Mouse (Mus musculus) adrenal gland, postnatal 0 days (tissue): Measurements from ENCODE around the gene Gimap1. TPM values are rescaled to one million over a fixed set of nuclear protein-coding genes. Genes with fewer than 3 reads are reported as not detected.

ENCODE experiments used
- polyA plus RNA-seq: library from polyadenylated mRNA; unstranded; fragments of >200 nt; fragmentation: Nextera tagmentation; extraction: Ambion mirVana; gene quantifications from 2 replicates; pipeline ENCODE4 v1.2.1, GENCODE M21; 2015

The Gimap1 gene
- polyA plus RNA-seq: 7.9 and 12.5 TPM in 2 replicates

DNA sequence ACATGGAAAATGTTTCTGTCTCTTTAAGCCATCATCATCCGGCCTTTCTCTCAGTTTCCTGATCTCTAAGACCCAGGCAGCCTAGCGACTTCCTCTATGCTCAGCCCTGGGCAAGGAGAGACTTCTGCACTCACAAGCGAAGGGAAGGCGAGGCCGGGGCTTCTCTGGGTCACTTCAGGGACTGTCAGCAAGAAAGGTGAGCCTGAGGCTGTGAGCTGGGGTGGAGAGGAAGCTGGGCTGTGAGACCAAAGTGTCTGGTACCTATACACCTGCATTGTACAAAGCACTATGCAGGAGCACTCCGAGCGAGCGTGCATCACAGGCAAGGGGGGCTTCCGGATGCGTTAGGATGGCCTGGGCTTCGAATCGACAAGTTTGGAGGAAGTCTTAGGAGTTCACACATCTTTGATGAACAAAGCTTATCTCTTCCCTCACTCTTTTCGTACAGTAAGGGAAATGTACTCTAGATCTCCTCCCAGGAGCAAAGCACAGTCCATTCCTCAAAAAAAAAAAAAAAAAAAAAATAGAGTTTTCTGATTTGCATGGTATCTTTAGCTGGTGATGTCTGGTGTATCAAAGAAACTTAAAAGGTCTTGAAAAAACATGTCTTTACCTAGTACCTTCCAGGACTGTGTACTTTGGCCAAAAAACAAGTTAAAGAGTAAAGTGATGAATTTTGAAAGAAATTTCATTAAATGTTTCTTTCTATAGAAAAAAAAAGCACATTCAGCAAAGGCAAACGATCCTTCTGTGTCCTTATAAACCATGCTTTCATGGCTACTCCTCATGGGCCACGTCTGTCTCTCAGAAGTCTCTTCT, at the start of gene Gimap1:
Gimap1 (plus strand) TSS at position 94 of the 819 bp plus-strand sequence.

DNA sequence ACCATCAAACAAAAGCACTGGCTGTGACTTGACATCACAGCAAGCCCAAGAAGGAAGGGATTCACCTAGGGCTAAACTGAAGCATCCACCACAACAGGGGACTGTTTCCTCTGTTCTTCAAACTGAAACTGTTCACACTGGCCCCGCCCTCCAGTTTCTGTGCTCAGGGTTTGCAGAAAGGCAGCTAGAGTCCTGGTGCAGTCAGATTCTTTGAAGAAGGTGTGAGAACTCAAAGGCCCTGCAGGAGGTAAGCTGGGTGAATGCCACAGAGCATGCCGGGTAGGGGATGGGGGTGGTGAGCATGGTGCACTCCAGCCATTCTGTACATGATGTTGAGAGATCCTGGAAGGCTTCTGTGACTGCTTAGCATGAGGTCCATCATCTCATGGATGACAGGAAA, 20.4 kb upstream of the Gimap1 start, which contains the start of the genes Gm28053 and Gimap7:
Gm28053 (plus strand) TSS at position 153 of the 400 bp plus-strand sequence.
Gimap7 (plus strand) TSS at position 167 of the 400 bp plus-strand sequence.

DNA sequence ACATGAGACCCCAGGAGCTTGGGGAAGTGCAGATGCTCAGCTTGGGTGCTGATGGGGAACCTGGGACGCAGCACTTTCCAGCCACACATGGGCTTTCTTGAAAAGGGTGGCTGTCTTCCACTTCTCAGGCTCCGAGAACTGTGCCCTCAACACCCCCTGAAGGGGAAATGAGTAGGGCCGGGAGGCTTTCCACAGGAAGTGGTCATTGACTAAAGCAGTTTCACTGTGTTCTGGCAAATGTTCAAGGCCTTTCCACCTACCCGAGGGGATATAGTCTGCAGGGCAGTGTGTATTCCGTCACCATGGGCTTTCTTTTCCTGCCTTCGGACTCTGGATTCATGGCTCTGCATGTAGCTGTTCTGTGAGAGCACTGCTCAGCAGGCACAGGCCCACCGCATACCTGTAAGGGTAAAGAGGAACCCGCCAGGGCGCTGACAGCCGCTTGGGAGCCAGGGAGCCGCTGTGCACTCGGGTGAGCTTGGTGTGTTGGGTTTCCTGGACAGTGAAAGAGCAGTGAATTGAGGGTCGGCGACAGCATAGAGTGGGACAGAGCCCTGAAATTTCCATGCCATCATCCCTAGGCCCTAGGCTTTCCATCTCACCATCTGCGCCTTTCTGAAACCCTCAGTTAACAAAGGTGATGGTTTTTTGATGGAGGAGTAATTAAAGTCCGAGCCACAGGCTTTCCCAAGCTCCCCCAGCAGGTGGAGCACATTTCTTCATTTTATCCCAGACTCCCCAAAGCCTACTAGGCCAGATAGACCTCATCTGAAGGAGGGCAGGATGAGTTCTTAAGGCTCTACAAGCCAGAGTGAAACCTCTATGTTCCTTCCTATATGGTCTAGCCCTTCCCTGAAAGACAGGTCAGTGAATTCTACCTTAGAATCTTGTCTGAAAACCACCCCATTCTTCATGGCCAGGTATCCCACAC, 7.4 kb downstream of the Gimap1 start, which contains the start of gene Gimap5:
Gimap5 (plus strand) TSS at position 239 of the 931 bp plus-strand sequence.

DNA sequence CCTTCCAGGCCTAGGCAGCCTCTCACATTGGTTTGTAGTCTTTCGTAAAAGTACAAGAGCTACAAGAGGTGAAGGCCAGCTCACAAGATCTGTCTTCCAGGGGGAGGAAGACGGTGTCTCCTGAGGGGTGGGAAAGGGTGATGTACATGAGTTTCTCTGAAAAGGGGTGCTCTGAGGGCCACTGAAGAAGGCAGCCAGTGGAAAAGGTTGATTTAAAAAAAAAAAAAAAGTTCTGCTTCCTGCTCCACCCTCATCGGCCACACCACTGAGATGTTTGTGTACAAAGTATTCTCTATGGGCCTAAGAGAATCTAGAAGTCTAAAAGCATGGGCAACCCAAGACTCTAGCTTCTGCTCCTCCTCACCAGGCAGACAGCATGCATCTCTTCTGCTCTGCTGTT, 31.8 kb downstream of the Gimap1 start, which contains the start of gene Gimap3:
Gimap3 (minus strand) TSS at position 156 of the 400 bp plus-strand sequence.

Other genes with a start within 250 kb of the Gimap1 start
- 53.0 and 62.1 TPM in 2 replicates for gene Atp6v0e2, start 201.4 kb upstream of the Gimap1 start, polyA plus RNA-seq
- gene Lrrc61, start 184.3 kb upstream of the Gimap1 start, polyA plus RNA-seq: 11.8 and 14.2 TPM in 2 replicates
- 191 and 298 TPM in 2 replicates for gene Rarres2, start 166.3 kb upstream of the Gimap1 start, polyA plus RNA-seq
- not detected in 2 replicates for gene Gm45021, start 149.4 kb upstream of the Gimap1 start, polyA plus RNA-seq
- 20.6 and 28.3 TPM in 2 replicates for gene Repin1, start 145.2 kb upstream of the Gimap1 start, polyA plus RNA-seq
- not detected in 2 replicates for gene Gm44965, start 145.1 kb upstream of the Gimap1 start, polyA plus RNA-seq
- 6.9 and 7.2 TPM in 2 replicates for gene Zfp775, start 137.0 kb upstream of the Gimap1 start, polyA plus RNA-seq
- gene AI854703, start 112.3 kb upstream of the Gimap1 start, polyA plus RNA-seq: 2.1 and 2.7 TPM in 2 replicates
- gene Gimap8, start 91.8 kb upstream of the Gimap1 start, polyA plus RNA-seq: 2.0 and 3.5 TPM in 2 replicates
- 9.4 and 9.8 TPM in 2 replicates for gene Gimap9, start 62.9 kb upstream of the Gimap1 start, polyA plus RNA-seq
- 40.4 and 54.9 TPM in 2 replicates for gene Gimap4, start 54.5 kb upstream of the Gimap1 start, polyA plus RNA-seq
- gene Gimap6, start 30.8 kb upstream of the Gimap1 start, polyA plus RNA-seq: 57.0 and 58.1 TPM in 2 replicates
- gene Gm28053, start 20.4 kb upstream of the Gimap1 start, polyA plus RNA-seq: 0.95 TPM in 1 of 2 replicates, not detected in the other
- gene Gimap7, start 20.4 kb upstream of the Gimap1 start, polyA plus RNA-seq: 0.23 TPM in 1 of 2 replicates, not detected in the other
- gene Gimap5, start 7.1 kb downstream of the Gimap1 start, polyA plus RNA-seq: 28.6 and 28.9 TPM in 2 replicates
- gene Gimap3, start 31.8 kb downstream of the Gimap1 start, polyA plus RNA-seq: 0.22 and 0.25 TPM in 2 replicates
- gene Tmem176a, start 101.9 kb downstream of the Gimap1 start, polyA plus RNA-seq: 155 and 175 TPM in 2 replicates
- 390 and 420 TPM in 2 replicates for gene Tmem176b, start 102.4 kb downstream of the Gimap1 start, polyA plus RNA-seq
- 0.20 and 0.29 TPM in 2 replicates for gene Aoc1, start 133.8 kb downstream of the Gimap1 start, polyA plus RNA-seq
- not detected in 2 replicates for gene 1600015I10Rik, start 190.8 kb downstream of the Gimap1 start, polyA plus RNA-seq
- 0.20 and 0.33 TPM in 2 replicates for gene Doxl2, start 235.9 kb downstream of the Gimap1 start, polyA plus RNA-seq
- 0.27 and 0.95 TPM in 2 replicates for gene Svs1, start 247.8 kb downstream of the Gimap1 start, polyA plus RNA-seq